Mouse (Mus musculus) liver, adult 2 months (tissue): ENCODE measurements around the gene Tmem117.

Experiments
- CTCF ChIP-seq: fragments of 200-500 bp; IDR thresholded peaks from 2 replicates; pipeline ENCODE4 v1.5.1; 2011; ENCODE audit warnings: low read depth, low read length, control low read depth
- POLR2A ChIP-seq: fragments of 200-500 bp; IDR thresholded peaks from 2 replicates; pipeline ENCODE4 v1.6.1; 2011; ENCODE audit warnings: low read length, control low read depth; ENCODE audit not compliant: insufficient read depth; ENCODE audit errors: extremely low read depth

- TF ChIP-seq POLR2A, result no peak
- no peak for TF ChIP-seq CTCF
Observed at GRCm38 (mm10) chr15:94933044-94933443, 304.0 kb downstream of the Tmem117 start.
